Mouse (Mus musculus) testis, adult 2 months (tissue): ENCODE data around the gene Dusp14.

Source experiments
- CTCF ChIP-seq: fragments of 200-500 bp; IDR thresholded peaks from 2 replicates; pipeline ENCODE4 v1.5.1; 2012; ENCODE audit warnings: low read depth, mild to moderate bottlenecking, inconsistent platforms, low read length, moderate library complexity; ENCODE audit not compliant: control insufficient read depth, insufficient read depth, insufficient replicate concordance
- POLR2A ChIP-seq: fragments of 200-500 bp; IDR thresholded peaks from 2 replicates; pipeline ENCODE4 v1.6.1; 2012; ENCODE audit warnings: low read depth, mild to moderate bottlenecking, inconsistent platforms, low read length, moderate library complexity; ENCODE audit not compliant: control insufficient read depth

- TF ChIP-seq CTCF (no peak), POLR2A (no peak)
These were observed 26.0 kb upstream of the Dusp14 start for GRCm38 (mm10) chr11:84095084-84095483.
